Mouse (Mus musculus): ENCODE data around the gene Vti1a.

The Vti1a gene

DNA sequence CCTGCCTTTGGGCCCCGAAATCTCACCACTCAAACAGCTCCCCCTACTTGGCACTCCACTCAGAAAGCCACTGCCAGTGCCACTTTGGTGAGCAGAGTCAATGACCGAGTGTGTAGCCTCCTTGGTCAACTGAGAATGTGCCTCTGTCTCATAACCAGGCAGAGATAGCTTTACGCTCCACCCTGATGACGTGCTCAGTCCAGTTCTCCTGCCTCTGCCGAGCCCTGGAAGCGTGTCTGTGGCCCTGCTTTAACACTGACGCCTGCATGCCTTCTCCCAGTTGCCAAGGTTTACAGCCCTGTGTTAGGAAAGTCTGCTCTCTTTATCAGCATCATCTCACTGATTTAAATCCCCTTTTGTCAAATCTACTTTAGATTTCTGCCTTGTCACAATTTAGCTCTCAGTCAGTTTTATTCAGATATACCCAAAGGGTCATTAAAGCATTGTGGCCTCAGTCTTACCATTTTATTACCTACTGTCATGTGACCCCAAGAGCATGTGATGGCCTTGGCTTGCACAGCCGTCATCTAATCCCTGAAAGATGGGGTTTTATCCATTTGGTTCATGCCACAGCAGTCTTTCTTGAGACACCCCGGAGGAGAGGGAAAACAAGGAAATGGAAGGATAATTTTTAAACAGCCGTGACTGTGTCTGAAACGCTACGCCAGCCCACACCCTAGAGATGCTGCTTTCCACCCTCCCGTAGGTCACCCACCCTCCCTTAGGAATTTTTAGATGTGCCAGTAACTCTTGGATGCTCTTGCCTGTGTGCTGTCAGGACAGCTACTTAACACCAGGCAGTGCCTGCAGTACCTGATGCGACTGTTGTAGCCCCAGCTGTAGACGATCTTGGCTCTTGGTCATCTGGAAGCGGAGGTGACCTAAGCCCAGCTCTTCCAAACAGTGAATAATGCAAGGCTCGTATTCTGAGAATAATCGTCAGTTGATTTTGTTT lies 269.5 kb downstream of the Vti1a start:
- DNase-seq (ENCODE audit: low spot score in 2 of 2): no peak

DNA sequence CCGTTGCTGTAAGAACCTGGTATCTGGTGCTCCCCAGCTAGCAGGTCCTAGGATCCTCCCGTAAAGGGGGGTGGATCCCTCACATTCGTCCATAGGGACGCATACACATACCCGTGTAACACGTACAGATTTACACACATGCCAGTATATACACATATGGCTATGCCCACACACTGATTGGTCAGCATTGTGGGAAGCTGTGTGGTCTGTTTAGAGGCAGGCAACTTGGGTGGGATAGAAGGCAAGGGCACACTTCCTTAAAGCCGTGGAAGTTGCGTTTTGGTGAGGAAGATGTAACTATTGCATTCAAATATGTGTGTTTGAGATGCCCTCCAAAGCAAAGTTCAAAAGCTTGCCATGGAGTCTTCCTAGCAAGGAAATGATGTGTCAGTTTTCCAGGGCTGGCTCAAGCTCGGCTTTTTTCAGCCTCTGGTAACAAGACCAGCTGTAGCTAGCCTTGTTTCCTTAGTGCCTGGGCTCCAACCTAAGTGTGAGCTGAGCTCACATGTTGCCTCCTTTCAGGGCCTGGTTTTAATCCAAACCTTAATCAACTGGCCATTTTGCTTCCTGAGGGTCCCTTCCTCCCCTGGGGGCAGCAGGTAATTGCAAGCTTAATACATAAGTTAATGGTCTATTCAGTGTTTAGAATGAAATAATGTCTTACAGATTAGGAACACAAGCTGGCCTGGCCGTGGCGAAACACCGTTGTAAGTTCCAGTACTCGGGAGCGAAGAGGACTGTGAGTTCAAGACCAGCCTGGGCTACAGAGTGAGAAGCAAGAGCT lies 271.7 kb downstream of the Vti1a start:
- no peak for DNase-seq (ENCODE audit: low spot score in 2 of 2)

DNA sequence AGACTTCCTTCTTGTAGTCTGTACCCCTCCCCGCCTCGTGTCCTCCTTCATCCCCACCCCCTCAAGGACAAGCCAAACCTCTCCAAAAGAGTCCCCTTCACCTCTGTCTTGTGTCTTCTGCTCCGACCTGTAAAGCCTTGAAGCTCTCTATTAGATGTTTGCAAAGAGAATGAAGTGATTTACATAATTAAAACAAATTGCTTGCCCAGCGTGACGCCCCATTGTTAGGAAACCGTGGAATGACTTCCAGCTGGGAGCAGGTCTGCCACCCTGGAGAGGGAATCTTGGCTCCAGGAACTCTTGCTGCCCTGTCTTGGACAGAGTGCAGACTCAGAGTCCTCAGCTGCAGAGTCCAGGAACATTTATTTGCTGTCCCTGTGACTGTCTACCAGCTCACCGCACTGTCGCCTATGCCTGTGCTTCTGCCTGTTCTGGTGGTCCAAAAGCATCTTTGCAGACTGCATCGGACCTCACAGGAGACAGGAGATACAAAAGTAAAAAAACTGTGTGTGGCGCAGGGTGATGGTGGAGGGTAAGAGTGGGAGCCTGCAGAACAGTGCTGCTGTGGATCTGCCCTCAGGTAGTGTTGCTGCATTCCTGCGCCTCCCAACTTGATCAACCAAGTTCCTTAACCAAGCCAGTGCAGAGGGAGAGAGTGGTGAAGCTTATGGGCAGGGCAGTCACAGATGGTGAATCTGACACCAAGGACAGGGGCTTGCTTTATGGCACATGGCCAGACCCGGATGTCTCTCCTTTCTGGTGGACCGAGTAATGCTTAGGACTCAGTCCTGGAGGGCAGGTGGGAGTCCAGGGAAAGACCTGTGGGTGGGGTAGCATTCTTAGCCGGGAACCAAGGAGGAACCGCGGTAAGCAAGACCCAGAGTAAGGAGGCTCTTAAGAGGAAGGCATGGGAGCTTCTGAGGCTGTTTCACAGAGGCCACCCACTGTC lies 273.1 kb downstream of the Vti1a start:
- DNase-seq (ENCODE audit: low spot score in 2 of 2): no peak

DNA sequence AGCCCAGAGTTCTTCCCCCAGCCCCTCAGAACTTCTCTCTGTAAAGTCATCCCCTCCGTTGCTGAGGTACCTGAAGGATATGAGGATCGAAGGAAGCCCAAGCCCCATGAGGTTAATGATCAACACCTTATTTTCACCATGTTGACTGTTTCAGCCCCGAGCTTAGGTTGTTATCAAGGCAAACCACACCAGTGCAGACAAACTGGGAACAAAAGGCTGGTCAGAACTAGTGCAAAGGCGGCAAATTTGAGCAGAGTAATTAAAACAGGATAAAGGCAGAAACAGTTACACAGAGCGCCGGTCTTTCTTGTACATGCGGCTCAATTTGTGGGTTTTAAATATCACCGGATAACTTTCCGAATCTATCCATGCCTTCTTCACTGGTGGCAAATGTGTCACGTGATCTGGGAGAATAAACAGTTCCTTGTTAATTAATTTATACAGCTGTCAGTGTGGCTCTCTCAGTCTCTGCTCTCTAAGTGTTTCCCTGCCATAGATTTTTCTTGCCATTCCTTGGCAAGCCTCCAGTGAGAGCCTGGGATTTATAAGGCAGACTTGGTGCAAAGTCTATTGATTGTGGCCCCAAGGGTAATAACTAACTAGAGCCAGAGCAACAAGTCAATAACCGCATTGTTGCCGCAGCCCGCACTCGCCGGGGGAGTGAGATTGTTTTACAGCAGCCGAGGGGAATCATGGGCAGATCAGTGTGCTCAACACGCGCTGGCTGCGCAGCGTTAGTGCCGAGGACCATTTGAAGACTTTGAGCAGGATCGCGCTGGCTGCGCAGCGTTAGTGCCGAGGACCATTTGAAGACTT lies 277.0 kb downstream of the Vti1a start:
- peak; percentile 67 to 68 for DNase-seq (ENCODE audit: low spot score in 2 of 2)

DNA sequence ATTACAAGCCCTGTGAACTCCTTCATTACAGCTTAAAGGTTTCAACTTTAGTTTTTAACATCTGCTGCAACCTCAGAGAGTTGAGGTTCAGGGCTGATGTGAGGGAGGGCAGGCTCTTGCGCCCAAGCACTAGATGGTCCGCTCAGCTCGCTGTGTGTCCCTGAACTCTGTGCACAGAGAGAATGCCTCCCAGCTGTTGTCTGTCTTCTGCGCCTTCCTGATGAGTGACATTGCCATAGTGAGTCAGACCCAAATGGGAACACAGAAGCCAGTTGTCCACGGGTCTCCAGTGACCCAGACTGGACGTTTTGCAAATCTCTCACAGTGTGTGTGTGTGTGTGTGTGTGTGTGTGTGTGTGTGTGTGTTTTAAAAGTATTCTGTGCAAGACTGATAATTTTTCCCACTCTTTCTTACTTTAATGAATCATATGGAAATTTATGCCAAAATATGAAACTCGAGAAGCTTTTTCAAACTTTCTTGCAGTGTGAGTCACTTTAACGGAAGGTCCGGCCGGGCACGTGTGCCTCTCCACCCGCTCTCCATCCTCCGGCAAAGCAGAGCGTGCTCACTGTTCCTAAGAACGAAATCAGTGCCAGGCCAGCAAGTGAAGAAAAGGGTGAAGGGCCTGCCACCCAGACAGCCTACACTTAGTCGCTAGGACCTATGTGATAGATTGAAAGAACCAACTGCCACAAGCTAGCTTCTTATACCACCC lies 277.8 kb downstream of the Vti1a start:
- DNase-seq (ENCODE audit: low spot score in 2 of 2): no peak

DNA sequence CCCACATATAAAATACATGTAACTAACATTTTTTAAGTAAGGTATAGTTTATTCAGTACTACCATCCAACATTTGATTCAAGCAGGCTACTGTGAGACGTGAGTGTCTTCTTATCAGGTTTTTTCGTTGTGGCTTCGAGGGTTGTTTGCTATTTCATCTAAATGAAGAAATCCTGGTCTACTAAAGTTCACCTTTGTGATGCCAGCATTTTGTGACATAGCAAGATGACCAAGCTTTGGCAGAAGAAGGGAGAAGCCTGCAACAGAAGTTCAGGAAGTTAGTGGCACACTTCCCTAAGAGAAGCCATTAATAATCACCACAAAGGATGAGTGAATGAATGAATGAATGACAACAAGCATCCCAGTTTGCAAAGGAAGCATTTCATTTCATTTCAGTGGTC lies 278.4 kb downstream of the Vti1a start:
- no peak for DNase-seq (ENCODE audit: low spot score in 2 of 2)

DNA sequence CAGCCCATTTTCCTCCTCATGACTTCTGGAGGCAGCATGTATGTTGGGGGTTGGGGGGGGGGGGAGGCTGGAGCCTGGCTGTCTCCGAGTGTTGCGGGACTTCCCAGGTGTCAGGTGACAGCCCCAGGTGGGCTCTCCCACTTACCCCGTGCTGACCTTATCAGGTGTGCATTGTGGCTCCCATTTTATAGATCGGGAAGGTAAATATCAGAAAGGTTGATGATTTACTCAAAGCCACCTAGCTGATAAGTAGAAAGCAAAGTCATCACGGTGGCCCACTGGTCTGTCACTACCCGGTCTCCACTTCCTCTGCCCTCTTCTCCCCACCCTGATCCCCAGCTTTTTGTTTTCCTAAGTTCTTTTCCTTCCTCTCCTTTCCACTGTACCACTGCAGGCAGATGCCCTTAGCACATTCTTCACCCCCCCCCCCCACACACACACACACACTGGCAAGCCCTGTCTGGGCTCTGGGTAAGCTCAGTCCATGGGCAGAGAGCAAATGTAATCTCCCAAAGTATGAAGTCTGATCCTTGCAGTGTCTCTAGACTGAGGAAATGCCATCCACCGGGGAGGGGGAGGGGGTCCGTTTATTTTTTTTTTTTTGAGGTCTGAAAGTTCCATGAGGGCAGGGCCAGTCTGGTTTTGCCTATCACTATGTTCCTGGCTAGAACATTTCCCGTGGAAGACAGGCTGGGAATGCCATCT lies 280.0 kb downstream of the Vti1a start:
- no peak for DNase-seq (ENCODE audit: low spot score in 2 of 2)

DNA sequence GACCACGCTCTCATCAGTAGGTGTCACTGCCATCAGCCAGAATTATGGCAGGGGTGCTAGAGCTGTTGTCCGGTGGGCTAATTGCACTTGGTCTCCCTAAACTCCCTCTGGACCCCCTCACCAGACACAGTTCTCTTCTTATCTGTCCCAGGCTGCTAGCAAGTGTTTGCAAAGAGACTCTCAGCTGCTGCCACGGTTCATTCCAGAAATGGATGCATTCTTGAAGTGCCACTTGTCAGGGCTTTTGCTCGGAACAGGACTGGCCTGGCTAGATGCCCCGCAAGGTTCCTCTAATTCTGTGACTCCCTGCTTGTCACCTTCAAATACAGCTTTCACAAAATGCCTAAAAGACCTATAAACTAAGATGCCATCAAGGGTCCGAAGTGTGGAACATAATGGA lies 280.7 kb downstream of the Vti1a start:
- peak in 1 of 2 experiments; percentile 17 for DNase-seq (ENCODE audit: low spot score in 2 of 2)

DNA sequence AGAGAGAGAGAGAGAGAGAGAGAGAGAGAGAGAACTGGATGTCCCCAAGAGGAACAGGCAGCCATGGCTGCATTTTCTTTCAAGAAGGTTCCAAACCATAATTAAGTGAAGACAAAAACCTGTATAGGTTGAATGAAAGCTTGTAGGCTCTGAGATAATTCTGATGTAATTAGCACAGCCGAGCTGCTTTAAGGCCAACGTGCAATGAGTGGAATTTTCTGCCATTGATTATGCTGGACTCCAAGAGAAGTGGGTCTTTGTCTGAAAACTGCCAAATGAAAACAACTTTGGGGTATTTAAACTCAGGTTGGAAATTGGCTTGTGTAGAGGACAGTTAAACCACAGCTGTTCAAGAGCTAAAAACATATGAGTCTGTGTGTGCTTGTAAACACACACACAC lies 281.2 kb downstream of the Vti1a start:
- DNase-seq (ENCODE audit: low spot score in 2 of 2): no peak

DNA sequence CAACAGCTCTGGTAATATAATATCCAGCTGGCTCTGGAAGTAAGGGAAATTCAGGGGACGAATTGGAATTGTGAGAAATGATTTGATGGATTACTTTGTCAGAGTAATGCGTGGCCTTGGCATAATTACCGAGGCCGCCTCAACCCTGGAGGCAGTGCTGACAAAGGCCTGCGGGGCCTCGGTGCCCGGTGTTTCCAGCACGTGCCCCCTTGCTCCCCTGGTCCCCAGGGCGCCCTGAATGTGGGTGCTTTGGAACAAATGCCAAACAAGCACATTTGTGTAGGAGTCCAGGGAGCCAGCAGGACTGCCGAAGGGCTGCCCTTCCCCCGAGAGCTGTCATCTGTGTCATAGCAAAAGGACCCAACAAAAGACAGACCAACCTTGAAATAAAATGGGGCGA lies 281.9 kb downstream of the Vti1a start:
- DNase-seq (ENCODE audit: low spot score in 2 of 2): peak in 1 of 2 experiments; percentile 19

DNA sequence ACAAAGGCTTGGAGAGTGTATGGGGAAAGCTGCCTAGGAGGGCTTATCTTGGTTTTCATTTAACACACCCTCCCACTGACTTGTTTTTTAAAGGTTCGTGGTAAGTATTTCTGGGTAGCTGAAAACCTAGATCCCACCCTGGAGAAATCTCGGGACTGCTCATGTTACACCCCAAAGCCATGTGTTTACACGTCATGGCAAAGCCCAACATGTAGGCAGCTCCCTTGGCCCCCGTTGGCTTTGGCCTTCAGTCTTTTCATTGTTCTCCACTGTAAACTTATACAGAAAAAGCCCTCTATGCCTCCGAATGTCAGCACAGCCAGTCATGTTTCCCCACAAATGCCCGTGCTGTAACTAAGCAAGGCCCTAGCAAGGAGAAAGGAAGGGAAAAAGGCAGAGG lies 283.0 kb downstream of the Vti1a start:
- DNase-seq (ENCODE audit: low spot score in 2 of 2): no peak

DNA sequence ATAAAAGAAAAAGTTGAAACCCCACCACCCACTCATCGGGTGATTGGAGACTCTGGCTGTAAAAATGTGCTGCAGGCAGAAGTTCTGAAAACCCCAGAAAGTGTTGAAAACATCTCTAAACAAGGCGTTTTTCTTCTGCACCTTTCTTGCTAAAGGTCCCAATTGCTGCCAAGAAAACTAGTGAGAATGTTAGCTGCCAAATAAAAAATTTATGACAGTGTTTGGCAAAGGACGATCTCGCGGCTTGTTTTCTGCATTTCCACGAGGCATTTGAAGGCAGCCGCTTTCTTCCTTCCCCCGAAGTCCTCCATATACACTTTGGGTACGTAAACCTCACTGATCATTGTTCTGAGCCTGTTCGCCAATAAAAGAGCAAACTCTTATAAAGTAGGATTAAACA lies 291.6 kb downstream of the Vti1a start:
- no peak for DNase-seq (ENCODE audit: low spot score in 2 of 2)

DNA sequence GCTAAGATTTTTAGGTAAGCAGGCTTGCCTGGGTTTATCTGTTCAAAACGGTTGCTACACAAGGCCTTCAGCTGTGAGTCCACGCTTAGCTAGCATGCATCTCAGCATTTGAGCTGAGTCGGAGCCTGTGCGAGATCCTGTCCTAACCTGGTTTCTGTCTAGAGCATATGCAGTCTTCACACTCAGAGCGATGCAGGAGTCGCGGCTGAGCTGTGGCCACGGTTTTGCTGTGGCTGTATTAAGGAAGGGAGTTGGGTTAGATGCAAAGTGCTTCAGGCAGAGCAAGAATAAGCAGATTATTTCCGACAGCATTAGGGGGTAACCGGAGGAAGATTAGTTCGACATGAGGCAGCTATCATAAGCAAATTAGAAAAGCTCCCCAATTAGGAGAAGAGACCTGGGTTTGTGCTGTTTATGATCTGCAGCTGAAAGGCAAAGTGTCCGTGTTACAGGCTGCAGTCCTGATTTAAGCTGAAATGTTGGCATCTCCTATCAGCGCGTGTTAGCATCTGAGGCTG lies 292.8 kb downstream of the Vti1a start:
- no peak for DNase-seq (ENCODE audit: low spot score in 2 of 2)

DNA sequence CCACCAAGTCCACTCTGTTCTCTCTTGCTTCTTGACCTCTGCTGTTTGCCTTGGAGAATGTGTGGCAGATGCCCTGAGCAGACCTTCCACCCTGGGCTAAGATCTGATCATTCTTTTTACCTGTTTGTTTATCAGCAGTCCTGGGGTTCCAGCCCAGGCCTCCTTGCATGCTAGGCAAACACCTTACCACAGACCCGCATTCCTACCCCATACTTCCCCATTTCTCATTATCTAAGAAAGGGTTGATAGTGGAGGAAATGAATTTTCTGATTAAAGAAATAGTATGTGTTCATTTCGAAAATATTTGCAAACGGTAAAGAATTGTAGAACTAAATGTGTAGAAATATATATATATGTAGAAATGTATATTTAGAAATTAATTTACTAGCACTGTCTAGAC lies 293.7 kb downstream of the Vti1a start:
- DNase-seq (ENCODE audit: low spot score in 2 of 2): no peak

DNA sequence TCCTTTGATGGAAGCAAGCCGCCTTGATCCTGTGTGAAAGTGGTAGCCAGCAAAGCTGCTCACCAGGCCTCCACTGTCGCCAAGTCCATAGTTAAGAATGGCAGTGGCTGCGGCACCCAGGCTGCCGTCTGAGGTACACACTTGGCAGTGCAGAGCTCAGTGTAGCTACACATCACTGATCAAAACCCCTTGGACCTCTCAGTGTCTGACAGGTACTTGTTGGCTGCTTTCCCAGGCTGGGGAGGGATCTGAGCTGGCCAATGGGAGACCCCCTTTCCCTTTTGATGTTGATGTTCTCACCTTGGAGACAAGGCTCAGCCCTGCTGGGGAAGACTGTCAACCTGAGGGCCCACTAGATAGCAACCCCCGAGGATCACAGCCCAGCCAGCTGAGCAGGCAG lies 299.6 kb downstream of the Vti1a start:
- DNase-seq (ENCODE audit: low spot score in 2 of 2): no peak

DNA sequence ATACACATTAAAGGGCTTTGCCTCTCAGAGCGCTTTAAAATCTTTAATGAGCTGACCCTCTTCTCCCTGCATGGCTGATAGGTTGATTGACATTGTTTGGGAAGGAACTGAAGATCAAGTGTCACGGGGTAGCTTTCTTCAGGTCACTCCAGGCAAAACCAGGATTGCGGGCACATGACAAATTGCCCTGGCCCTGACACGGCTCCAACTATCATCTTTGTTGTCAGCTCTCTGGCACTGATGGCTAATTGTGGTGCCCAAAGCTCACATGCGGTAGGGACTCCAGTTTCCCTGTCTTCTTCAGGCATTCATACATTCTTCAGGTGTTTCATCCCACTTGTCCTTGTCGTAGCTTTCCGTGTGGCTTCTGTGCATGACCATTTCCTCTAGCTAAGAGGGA lies 300.2 kb downstream of the Vti1a start:
- no peak for DNase-seq (ENCODE audit: low spot score in 2 of 2)

DNA sequence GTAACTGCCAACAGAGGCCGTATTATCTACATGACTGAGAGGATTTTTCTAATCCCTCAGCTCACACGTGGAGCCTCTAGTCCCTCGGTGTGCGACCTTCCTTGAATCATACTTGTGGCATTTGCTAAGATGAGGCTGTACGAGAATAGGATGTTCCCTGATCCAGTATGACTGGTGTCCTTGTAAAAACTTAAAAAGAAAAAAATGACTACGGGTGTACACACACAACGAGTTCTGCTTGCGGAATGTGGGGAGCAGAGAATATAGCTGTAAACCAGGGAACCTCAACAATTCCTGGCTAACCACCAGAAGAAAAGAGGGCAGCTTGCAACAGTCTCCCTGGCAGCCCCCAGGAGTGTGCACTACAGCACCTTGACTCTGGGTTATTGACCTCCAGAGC lies 300.8 kb downstream of the Vti1a start:
- DNase-seq (ENCODE audit: low spot score in 2 of 2): no peak

DNA sequence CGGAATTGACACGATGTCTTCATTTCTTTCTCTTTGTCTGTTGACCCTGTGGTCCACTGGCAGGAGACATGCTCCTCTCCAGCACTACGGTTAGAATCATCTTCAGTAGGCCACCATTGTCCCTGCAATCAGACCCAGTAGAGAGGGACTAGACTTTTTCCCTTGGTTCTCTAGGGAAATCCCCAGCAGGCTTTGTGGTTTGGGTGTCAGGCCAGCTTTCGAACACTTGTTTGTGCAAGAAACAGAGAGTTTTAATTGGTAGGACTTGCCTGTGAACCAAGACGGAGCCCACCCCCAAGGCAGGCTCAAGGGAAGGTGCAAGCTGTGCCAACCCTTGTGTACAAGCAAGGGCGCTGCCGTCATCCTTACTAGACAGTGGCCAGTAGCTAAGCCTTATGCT lies 302.5 kb downstream of the Vti1a start:
- no peak for DNase-seq (ENCODE audit: low spot score in 2 of 2)

DNA sequence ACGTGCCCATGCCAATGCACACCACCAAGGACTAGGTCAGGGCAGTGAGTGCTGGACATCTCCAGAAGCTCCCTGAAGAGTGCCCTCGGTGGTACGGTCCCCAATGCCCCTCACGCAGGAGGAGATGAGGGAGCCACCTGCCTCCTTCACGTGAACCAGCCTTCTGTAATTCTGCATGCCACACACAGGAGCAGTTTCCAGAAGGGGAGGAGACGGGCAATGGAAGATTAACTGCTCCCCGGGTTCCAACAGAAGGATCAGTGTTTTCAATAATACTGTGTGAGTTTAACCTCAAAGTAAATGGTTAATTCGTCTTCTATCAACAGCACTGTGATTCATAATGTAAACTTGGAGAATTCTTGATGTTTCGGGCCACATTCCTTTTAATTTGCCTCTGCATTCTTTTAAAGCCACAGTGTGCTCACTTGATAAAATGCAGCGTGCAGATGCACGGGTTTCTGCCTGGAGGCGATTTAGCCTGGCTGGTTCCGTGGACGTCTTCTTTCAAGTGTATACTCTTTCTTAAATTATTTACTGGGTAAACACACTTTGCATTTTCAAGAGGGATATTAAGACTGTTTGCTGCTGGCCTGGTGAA lies 304.4 kb downstream of the Vti1a start:
- DNase-seq (ENCODE audit: low spot score in 2 of 2): no peak
